Mouse (Mus musculus): ENCODE results near the gene Nup188.

GRCm38 (mm10) chr2:30365281-30366069 is 79.3 kb downstream of the Nup188 start:
- TF ChIP-seq CTCF (conservative IDR thresholded peaks at IDR 0.05; ENCODE audit: insufficient read depth, insufficient read length, low read depth, low read length) (no peak), POLR2A (IDR thresholded peaks at IDR 0.05; ENCODE audit: low read depth, low read length) (no peak)
